Mouse (Mus musculus) hindbrain, embryonic 15.5 days (tissue): ENCODE data around the gene Coro2a. TPM values are rescaled to one million over a fixed set of nuclear protein-coding genes. Genes with fewer than 3 reads are reported as not detected.

Experiments used
- polyA plus RNA-seq: library from polyadenylated mRNA; unstranded; fragments of >200 nt; fragmentation: Nextera tagmentation; extraction: Ambion mirVana; gene quantifications from 2 replicates; pipeline ENCODE4 v1.2.1, GENCODE M21; 2015

Gene Coro2a
- polyA plus RNA-seq, 1 experiment from 2014 or later = 10.5 TPM

Other genes starting within 250 kb of the Coro2a start
- gene Trmo, start 212.8 kb downstream of the Coro2a start, polyA plus RNA-seq = 8.5 and 9.7 TPM in 2 replicates
- 0.10 and 0.53 TPM in 2 replicates for gene Hemgn, start 188.7 kb downstream of the Coro2a start, polyA plus RNA-seq
- gene Anp32b, start 151.3 kb downstream of the Coro2a start, polyA plus RNA-seq = 84.4 and 92.3 TPM in 2 replicates
- gene Nans, start 113.0 kb downstream of the Coro2a start, polyA plus RNA-seq = 69.1 and 73.2 TPM in 2 replicates
- gene Trim14, start 66.1 kb downstream of the Coro2a start, polyA plus RNA-seq = 1.2 and 2.4 TPM in 2 replicates
- gene Tbc1d2, start 48.0 kb upstream of the Coro2a start, polyA plus RNA-seq = 0.91 and 1.0 TPM in 2 replicates